Mouse (Mus musculus) stomach, embryonic 16.5 days (tissue): ENCODE data around the gene Ctse. TPM values are rescaled to one million over a fixed set of nuclear protein-coding genes. Genes with fewer than 3 reads are reported as not detected.

ENCODE experiments used
- ATAC-seq: fragments of 200-750 bp; cut with Nextera tagmentation; 2 replicates; pipeline ENCODE4 v1.8.0; 2017; ENCODE audit warnings: moderate number of reproducible peaks, moderate TSS enrichment; ENCODE audit not compliant: insufficient read depth, low FRiP score
- H3K27ac ChIP-seq: fragments of 300-500 bp; sonication (generic); 2 replicates; pipeline ENCODE4 v1.5.1; 2014; ENCODE audit warnings: low read length
- H3K27me3 ChIP-seq: fragments of 300-500 bp; sonication (generic); 2 replicates; pipeline ENCODE4 v1.6.1; 2014; ENCODE audit warnings: low read length, control low read depth, mixed read lengths; ENCODE audit not compliant: control insufficient read depth, insufficient read depth
- H3K36me3 ChIP-seq: fragments of 300-500 bp; sonication (generic); 2 replicates; pipeline ENCODE4 v1.6.1; 2014; ENCODE audit warnings: low read length; ENCODE audit not compliant: control insufficient read depth, insufficient read depth
- H3K4me1 ChIP-seq: fragments of 300-500 bp; sonication (generic); 2 replicates; pipeline ENCODE4 v1.6.1; 2014; ENCODE audit warnings: low read length, control low read depth, mixed read lengths; ENCODE audit not compliant: control insufficient read depth, insufficient read depth
- H3K4me2 ChIP-seq: fragments of 300-500 bp; sonication (generic); 2 replicates; pipeline ENCODE4 v1.6.1; 2014; ENCODE audit warnings: low read depth, low read length, mixed read lengths
- H3K4me3 ChIP-seq: fragments of 300-500 bp; sonication (generic); replicated peaks from 2 replicates; pipeline ENCODE4 v1.5.1; 2014; ENCODE audit warnings: mild to moderate bottlenecking, low read length
- H3K9ac ChIP-seq: fragments of 300-500 bp; sonication (generic); 2 replicates; pipeline ENCODE4 v1.6.1; 2014; ENCODE audit warnings: low read length
- H3K9me3 ChIP-seq: fragments of 300-500 bp; sonication (generic); replicated peaks from 2 replicates; pipeline ENCODE4 v1.6.1; 2016; ENCODE audit warnings: low read length, control low read depth; ENCODE audit not compliant: control insufficient read depth
- WGBS: fragments of 180-500 bp; shearing (Covaris S2); extraction: QIAGEN DNeasy Blood & Tissue Kit; methylation state at CpG from one replicate; pipeline ENCODE4 v1.1.7; 2014; 5-methylcytosine and 5-hydroxymethylcytosine counted together
- polyA plus RNA-seq: library from polyadenylated mRNA; unstranded; fragments of >200 nt; fragmentation: Nextera tagmentation; extraction: Ambion mirVana; gene quantifications from 2 replicates; pipeline ENCODE4 v1.2.1, GENCODE M21; 2015

Ctse gene
- polyA plus RNA-seq, 1 experiment from 2014 or later = 134 TPM

GRCm38 (mm10) chr1:131700447-131700846 is 62.3 kb downstream of the Ctse start:
- Histone ChIP-seq H3K4me3 (no peak overlapping the region), H3K27ac (no peak overlapping the region), H3K27me3 (no peaks in the 10 kb centered on the region), H3K9me3 (no peaks in the 10 kb centered on the region), H3K4me1 (no peaks in the 10 kb centered on the region), H3K9ac (no peak overlapping the region), H3K36me3 (no peaks in the 10 kb centered on the region), H3K4me2 (no peak overlapping the region)
- 64% methylated on average over 5 of the region's 5 CpGs for WGBS
- no peak for ATAC-seq

- no peaks in the 10 kb centered on the region for H3K27me3 ChIP-seq
- H3K27ac ChIP-seq = no peak overlapping the region
- no peak overlapping the region for H3K4me2 ChIP-seq
- 83% methylated on average over 5 of the region's 5 CpGs for WGBS
- no peaks in the 10 kb centered on the region for H3K36me3 ChIP-seq
- no peaks in the 10 kb centered on the region for H3K9me3 ChIP-seq
- ATAC-seq = no peak
- H3K4me1 ChIP-seq = no peaks in the 10 kb centered on the region
- no peak overlapping the region for H3K9ac ChIP-seq
- no peak overlapping the region for H3K4me3 ChIP-seq
These were observed 63.3 kb downstream of the Ctse start for GRCm38 (mm10) chr1:131701391-131701790.

- WGBS = 56% methylated on average over 8 of the region's 8 CpGs
- no peaks in the 10 kb centered on the region for H3K36me3 ChIP-seq
- no peaks in the 10 kb centered on the region for H3K9me3 ChIP-seq
- no peak overlapping the region for H3K27ac ChIP-seq
- H3K4me3 ChIP-seq = no peak overlapping the region
- no peak overlapping the region for H3K9ac ChIP-seq
- no peaks in the 10 kb centered on the region for H3K4me1 ChIP-seq
- H3K27me3 ChIP-seq = no peaks in the 10 kb centered on the region
- ATAC-seq = no peak
- H3K4me2 ChIP-seq = no peak overlapping the region
These were observed 64.1 kb downstream of the Ctse start for GRCm38 (mm10) chr1:131702094-131702766.

- Histone ChIP-seq H3K9me3 (no peaks in the 10 kb centered on the region), H3K36me3 (no peaks in the 10 kb centered on the region)
These were observed 65.4 kb downstream of the Ctse start for GRCm38 (mm10) chr1:131703482-131703881.

GRCm38 (mm10) chr1:131708338-131708737 is 70.2 kb downstream of the Ctse start:
- H3K27ac ChIP-seq = no peak overlapping the region
- H3K4me2 ChIP-seq = no peak overlapping the region
- 21% methylated on average over 4 of the region's 4 CpGs for WGBS
- no peak overlapping the region for H3K9ac ChIP-seq
- H3K4me1 ChIP-seq = no peaks in the 10 kb centered on the region
- no peak overlapping the region for H3K4me3 ChIP-seq
- no peak for ATAC-seq
- H3K9me3 ChIP-seq = no peaks in the 10 kb centered on the region
- no peaks in the 10 kb centered on the region for H3K36me3 ChIP-seq
- H3K27me3 ChIP-seq = no peaks in the 10 kb centered on the region

More at GRCm38 (mm10) chr1:131703482-131703881, 65.4 kb downstream of the Ctse start:
- ATAC-seq = no peak
- no peak overlapping the region for H3K27ac ChIP-seq
- WGBS = 56% methylated on average over 2 of the region's 2 CpGs
- no peaks in the 10 kb centered on the region for H3K27me3 ChIP-seq
- no peaks in the 10 kb centered on the region for H3K4me1 ChIP-seq
- no peak overlapping the region for H3K4me2 ChIP-seq
- no peak overlapping the region for H3K9ac ChIP-seq
- H3K4me3 ChIP-seq = no peak overlapping the region

- no peaks in the 10 kb centered on the region for H3K9me3 ChIP-seq
- no peak overlapping the region for H3K27ac ChIP-seq
- no peak overlapping the region for H3K9ac ChIP-seq
- H3K4me2 ChIP-seq = no peak overlapping the region
- no peak for ATAC-seq
- no peak overlapping the region for H3K4me3 ChIP-seq
- H3K27me3 ChIP-seq = no peaks in the 10 kb centered on the region
- no peaks in the 10 kb centered on the region for H3K4me1 ChIP-seq
- no peaks in the 10 kb centered on the region for H3K36me3 ChIP-seq
- 74% methylated on average over 10 of the region's 10 CpGs for WGBS
These were observed 73.4 kb downstream of the Ctse start for GRCm38 (mm10) chr1:131711518-131711917.

GRCm38 (mm10) chr1:131712386-131712785 is 74.3 kb downstream of the Ctse start:
- H3K9me3 ChIP-seq = no peaks in the 10 kb centered on the region
- ATAC-seq = no peak
- H3K27me3 ChIP-seq = no peaks in the 10 kb centered on the region
- no peaks in the 10 kb centered on the region for H3K36me3 ChIP-seq
- 33% methylated on average over 2 of the region's 2 CpGs for WGBS
- H3K9ac ChIP-seq = no peak overlapping the region; the same call in 1 of the 2 replicates
- H3K4me1 ChIP-seq = no peaks in the 10 kb centered on the region
- H3K4me2 ChIP-seq = no peak overlapping the region
- no peak overlapping the region for H3K27ac ChIP-seq
- H3K4me3 ChIP-seq = no peak overlapping the region

- ATAC-seq = peak; percentile 29; the same call in 1 of the 2 replicates
- H3K9ac ChIP-seq = no peak overlapping the region; the same call in 1 of the 2 replicates
These were observed 76.6 kb downstream of the Ctse start for GRCm38 (mm10) chr1:131714388-131715337.

More at GRCm38 (mm10) chr1:131714388-131715337, 76.6 kb downstream of the Ctse start:
- 64% methylated on average over 20 of the region's 20 CpGs for WGBS
- H3K4me3 ChIP-seq = no peak overlapping the region
- no peaks in the 10 kb centered on the region for H3K9me3 ChIP-seq
- H3K4me2 ChIP-seq = no peak overlapping the region
- H3K27me3 ChIP-seq = no peaks in the 10 kb centered on the region
- H3K4me1 ChIP-seq = no peaks in the 10 kb centered on the region
- no peaks in the 10 kb centered on the region for H3K36me3 ChIP-seq
- H3K27ac ChIP-seq = no peak overlapping the region
